8 mouse cellular contexts compared by ENCODE assay signal in the genomic region with DNA sequence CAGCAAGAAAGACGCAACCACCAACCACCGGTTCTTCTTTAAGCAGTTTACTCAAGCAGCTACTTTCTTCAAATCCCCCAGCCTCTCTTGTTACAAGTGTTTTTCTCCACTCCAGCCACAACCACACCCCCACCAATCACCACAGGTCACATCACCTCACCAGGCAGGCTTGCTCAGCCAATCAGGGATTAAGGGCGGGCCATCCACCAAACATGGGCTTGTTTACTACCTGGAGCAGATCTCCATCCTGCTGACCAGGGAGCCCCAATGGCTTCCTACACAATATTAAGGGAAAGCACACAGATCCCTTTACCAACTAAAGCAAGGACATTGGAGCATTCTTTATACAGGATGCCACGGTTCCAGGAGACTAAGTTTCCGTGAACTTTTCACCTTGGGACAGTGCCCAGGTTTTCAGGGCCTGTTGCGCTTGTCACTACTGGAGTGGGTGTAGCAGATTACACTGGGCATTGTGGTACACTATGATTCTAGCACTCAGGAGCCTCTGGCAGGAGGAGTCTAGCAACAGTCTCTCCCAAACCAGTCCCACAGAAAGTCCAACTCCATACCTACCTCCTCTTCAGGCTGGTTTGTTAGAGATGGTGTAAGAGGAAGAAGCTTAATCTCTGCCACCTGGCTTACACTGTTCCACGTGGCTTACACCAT.
DNase-seq lines count a peak whose midpoint lies in the region; ATAC-seq and TF ChIP-seq lines count a peak whose summit lies in the region.
"Not testable (repeated sequence)": the region's sequence is repeated elsewhere in the genome, so short reads cannot be mapped to it uniquely, and the experiment has no call there.

No protein-coding gene starts in this region.

- TF ChIP-seq POLR2A in ES-Bruce4 (IDR thresholded peaks at IDR 0.05; ENCODE audit: insufficient read depth, low read length); kidney, adult 2 months (IDR thresholded peaks at IDR 0.05; ENCODE audit: low read depth, low read length): not testable (repeated sequence)

- DNase-seq in ZHBTc4 (ENCODE audit: low read depth, low spot score), result peak; percentile 18
- peak; percentile 63 for DNase-seq in kidney, adult 2 months
- DNase-seq in kidney, postnatal 10 days, result peak; percentile 65
- not testable (repeated sequence) for DNase-seq in liver, embryonic 13.5 days; lung, postnatal 0 days (ENCODE audit: low spot score)

- not testable (repeated sequence) for H3K4me2 ChIP-seq in heart, embryonic 14.5 days (ENCODE audit: low read length); liver, embryonic 13.5 days; lung, postnatal 0 days (replicated peaks; ENCODE audit: low read depth, low read length)

- WGBS in heart, embryonic 14.5 days, result 64% methylated on average over 7 of the region's 7 CpGs
- WGBS in kidney, adult 2 months, result 53% methylated on average over 7 of the region's 7 CpGs
- 80% methylated on average over 7 of the region's 7 CpGs for WGBS in liver, embryonic 13.5 days (ENCODE audit: insufficient replicate concordance)
- 61% methylated on average over 7 of the region's 7 CpGs for WGBS in lung, postnatal 0 days

- H3K4me1 ChIP-seq in ES-Bruce4 (ENCODE audit: control insufficient read depth, insufficient read depth, low read length), result not testable (repeated sequence)
- peaks cover 12% of the 10 kb centered on the region for H3K4me1 ChIP-seq in brown adipose tissue, adult 24 weeks (ENCODE audit: control insufficient read depth, insufficient read depth, insufficient read length, low read length)
- H3K4me1 ChIP-seq in heart, embryonic 14.5 days (ENCODE audit: control insufficient read depth in 2 of 2, insufficient read depth in 2 of 2, low read length in 2 of 2), result peaks cover 12 to 13% of the 10 kb centered on the region in 2 experiments; a peak in 3 of 4 replicates
- H3K4me1 ChIP-seq in kidney, adult 2 months (ENCODE audit: control insufficient read depth, insufficient read depth, low read length), result peaks cover 13% of the 10 kb centered on the region
- peaks cover 30% of the 10 kb centered on the region for H3K4me1 ChIP-seq in liver, embryonic 13.5 days (replicated peaks)
- H3K4me1 ChIP-seq in lung, postnatal 0 days (ENCODE audit: insufficient read depth, low read depth, low read length), result peaks cover 13% of the 10 kb centered on the region

- TF ChIP-seq CTCF in ES-Bruce4 (IDR thresholded peaks at IDR 0.05; ENCODE audit: low read depth, low read length); kidney, adult 2 months (conservative IDR thresholded peaks at IDR 0.05; ENCODE audit: insufficient read depth, insufficient read length, low read depth, low read length); lung, postnatal 0 days (IDR thresholded peaks at IDR 0.05): not testable (repeated sequence)

- H3K9ac ChIP-seq in ES-Bruce4 (ENCODE audit: low read depth, poor library complexity, severe bottlenecking); heart, embryonic 14.5 days (ENCODE audit: low read length); liver, embryonic 13.5 days; lung, postnatal 0 days (replicated peaks; ENCODE audit: low read depth): not testable (repeated sequence)

- not testable (repeated sequence) for H3K36me3 ChIP-seq in ES-Bruce4 (ENCODE audit: control insufficient read depth, insufficient read depth, low read length, poor library complexity, severe bottlenecking); heart, embryonic 14.5 days (ENCODE audit: control insufficient read depth, insufficient read depth, low read length); kidney, adult 2 months (ENCODE audit: control insufficient read depth, insufficient read depth, low read length); lung, postnatal 0 days (ENCODE audit: insufficient read depth, low read length)
- peaks cover 24% of the 10 kb centered on the region for H3K36me3 ChIP-seq in liver, embryonic 13.5 days

- not testable (repeated sequence) for H3K9me3 ChIP-seq in ES-Bruce4 (replicated peaks; ENCODE audit: control insufficient read depth, insufficient read depth, low read length, poor library complexity, severe bottlenecking); heart, embryonic 14.5 days (ENCODE audit: control insufficient read depth, low read length); liver, embryonic 13.5 days (replicated peaks); lung, postnatal 0 days (ENCODE audit: low read length)

- not testable (repeated sequence) for ATAC-seq in heart, embryonic 14.5 days (ENCODE audit: insufficient number of reproducible peaks, insufficient read depth, low FRiP score, low read depth)
- peak; percentile 64 for ATAC-seq in liver, embryonic 13.5 days (ENCODE audit: low read depth)
- peak; percentile 46 for ATAC-seq in lung, postnatal 0 days

- peak overlapping the region; percentile 82 for H3K27ac ChIP-seq in ES-Bruce4 (ENCODE audit: insufficient read depth, low read length)
- H3K27ac ChIP-seq in brown adipose tissue, adult 24 weeks (replicated peaks; ENCODE audit: low read depth, low read length), result 0 out of 2 replicates have a peak overlapping the region, but pooled peaks have one; percentile 19
- H3K27ac ChIP-seq in heart, embryonic 14.5 days (replicated peaks in 1 of 2; ENCODE audit: control insufficient read depth in 1 of 2, insufficient read depth in 1 of 2, low read depth in 2 of 2, low read length in 2 of 2), result peak overlapping the region; percentile 28 to 38; a peak in 1 of 4 replicates
- H3K27ac ChIP-seq in kidney, adult 2 months (ENCODE audit: insufficient read depth, low read depth, low read length); lung, postnatal 0 days (ENCODE audit: low read length): not testable (repeated sequence)
- peak overlapping the region; percentile 25 for H3K27ac ChIP-seq in liver, embryonic 13.5 days

- not testable (repeated sequence) for TF ChIP-seq EP300 in ES-Bruce4 (IDR thresholded peaks at IDR 0.05; ENCODE audit: insufficient read depth, low read depth, low read length)
- TF ChIP-seq EP300 in lung, postnatal 0 days (IDR thresholded peaks at IDR 0.05), result 0 out of 2 replicates have a peak, but pooled peaks have one; percentile 12

- H3K4me3 ChIP-seq in ES-Bruce4 (ENCODE audit: low read depth, low read length); brown adipose tissue, adult 24 weeks (ENCODE audit: insufficient read depth, low read depth, low read length); heart, embryonic 14.5 days (ENCODE audit: control insufficient read depth in 1 of 2, insufficient read depth in 1 of 2, low read depth in 1 of 2, low read length in 2 of 2); kidney, adult 2 months (ENCODE audit: insufficient read depth, low read depth, low read length); liver, embryonic 13.5 days (replicated peaks); lung, postnatal 0 days (ENCODE audit: low read depth, low read length): not testable (repeated sequence)

- not testable (repeated sequence) for H3K27me3 ChIP-seq in ES-Bruce4 (ENCODE audit: control insufficient read depth, insufficient read depth, low read length, poor library complexity, severe bottlenecking); heart, embryonic 14.5 days (ENCODE audit: control insufficient read depth, insufficient read depth, low read length); kidney, adult 2 months (replicated peaks; ENCODE audit: control insufficient read depth, insufficient read depth, low read length); liver, embryonic 13.5 days; lung, postnatal 0 days (replicated peaks; ENCODE audit: insufficient read depth, low read length)
